Mouse (Mus musculus): ENCODE data around the gene Lancl1. TPM values are rescaled to one million over a fixed set of nuclear protein-coding genes. Genes with fewer than 3 reads are reported as not detected.

Gene Lancl1
- 226 and 267 TPM in 2 replicates for polyA plus RNA-seq (2021; fragmentation: Nextera tagmentation)
- long read RNA-seq, experiment 1, full-length matches to known transcripts: 1,056 of 1,148 reads
- long read RNA-seq, experiment 1, partial matches to known transcripts: 47 of 1,148 reads
- long read RNA-seq, experiment 1, other reads (novel, unspliced or antisense): 45 of 1,148 reads
- long read RNA-seq, experiment 2, full-length matches to known transcripts: 316 of 381 reads
- long read RNA-seq, experiment 2, partial matches to known transcripts: 47 of 381 reads
- long read RNA-seq, experiment 2, other reads (novel, unspliced or antisense): 18 of 381 reads

GRCm38 (mm10) chr1:67038246-67038987 lies at the start of gene Lancl1:
Gene Lancl1 (minus strand): TSS chr1:67038872.

Other genes with a start within 250 kb of the Lancl1 start
- gene Kansl1l, start 221.3 kb downstream of the Lancl1 start, polyA plus RNA-seq (2021; fragmentation: Nextera tagmentation): 0.87 and 1.7 TPM in 2 replicates
- gene Acadl, start 175.6 kb downstream of the Lancl1 start, polyA plus RNA-seq (2021; fragmentation: Nextera tagmentation): 41.1 and 46.8 TPM in 2 replicates
- gene Myl1, start 93.5 kb downstream of the Lancl1 start, polyA plus RNA-seq (2021; fragmentation: Nextera tagmentation): 0.68 and 0.83 TPM in 2 replicates
- 0.06 and 0.09 TPM in 2 replicates for gene Cps1, start 84.2 kb upstream of the Lancl1 start, polyA plus RNA-seq (2021; fragmentation: Nextera tagmentation)

Measured in left cerebral cortex, adult 6 months (tissue).